9 mouse cellular contexts compared by ENCODE assay signal in the genomic region with DNA sequence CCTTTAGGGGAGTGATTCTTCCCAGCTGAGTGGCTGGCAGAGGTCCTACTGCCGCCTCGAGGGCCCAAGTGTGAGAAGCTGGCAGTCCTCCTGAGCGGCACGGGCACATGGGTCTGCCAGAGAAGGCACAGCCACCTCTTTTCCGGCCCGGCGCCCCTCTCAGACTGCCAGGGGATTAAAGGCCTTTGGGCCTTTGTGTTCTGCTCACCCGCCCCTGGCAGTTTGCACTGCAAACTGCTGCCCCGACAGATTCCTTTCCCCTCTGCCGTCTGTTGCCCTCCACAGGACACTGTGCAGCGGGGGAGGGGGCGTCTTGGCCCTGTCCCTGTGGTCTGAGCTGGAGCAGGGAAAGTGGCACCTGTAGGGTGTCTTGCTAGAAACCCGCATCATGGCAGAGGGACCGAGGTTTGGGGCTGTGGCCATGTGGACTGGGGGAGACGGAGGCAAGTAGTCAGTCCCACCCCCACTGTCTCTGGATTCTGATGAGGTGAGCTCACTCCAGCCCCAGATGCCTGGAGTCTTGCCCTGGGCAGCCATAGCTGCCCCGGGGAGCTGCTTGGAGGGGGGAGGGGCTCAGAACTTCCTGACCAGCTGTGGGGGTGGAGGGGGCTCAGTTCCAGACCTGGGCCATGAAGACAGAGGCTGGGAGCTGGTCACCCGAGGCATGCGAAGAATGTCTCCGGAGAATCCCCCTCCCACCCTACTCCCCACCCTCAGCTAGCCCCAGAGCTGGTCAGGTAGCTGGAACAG. TPM values are rescaled to one million over a fixed set of nuclear protein-coding genes. Genes with fewer than 3 reads are reported as not detected.
DNase-seq lines count a peak whose midpoint lies in the region; ATAC-seq and TF ChIP-seq lines count a peak whose summit lies in the region.
"Had no signal": no experiment of that assay in that cellular context is flagged by ENCODE, and none has a peak within 500 bp of the region (broad histone marks: within the 10 kb centered on the region; RNA-seq: fewer than 3 reads in every experiment).

No protein-coding gene starts in this region.

- H3K4me2 ChIP-seq in kidney, embryonic 15.5 days = peak overlapping the region; percentile 26; the same call in 1 of the 2 replicates
- no peak overlapping the region for H3K4me2 ChIP-seq in neural tube, embryonic 14.5 days (ENCODE audit: low read depth, low read length)

- H3K4me1 ChIP-seq in kidney, embryonic 15.5 days = peaks cover 84% of the 10 kb centered on the region
- no peaks in the 10 kb centered on the region for H3K4me1 ChIP-seq in neural tube, embryonic 14.5 days (ENCODE audit: control insufficient read depth, insufficient read depth, low read length)
- H3K4me1 ChIP-seq in thymus, adult 2 months (replicated peaks; ENCODE audit: control insufficient read depth, insufficient read depth, low read length) = peaks cover 12% of the 10 kb centered on the region; the same call in 1 of the 2 replicates

- TF ChIP-seq CTCF in thymus, adult 2 months (IDR thresholded peaks at IDR 0.05; ENCODE audit: borderline replicate concordance, control insufficient read depth, extremely low read depth, insufficient read depth, low read length, poor library complexity) = no peak

- 0 out of 2 replicates have a peak overlapping the region, but pooled peaks have one; percentile 29 for H3K9ac ChIP-seq in kidney, embryonic 15.5 days
- no peak overlapping the region for H3K9ac ChIP-seq in neural tube, embryonic 14.5 days (replicated peaks; ENCODE audit: low read depth, low read length)
- H3K9ac ChIP-seq: liver, embryonic 14.5 days had no signal

- peak; percentile 67 for ATAC-seq in kidney, embryonic 15.5 days (replicated peaks; ENCODE audit: low FRiP score)
- peak; percentile 46; the same call in 1 of the 2 replicates for ATAC-seq in neural tube, embryonic 14.5 days (ENCODE audit: low read depth)

- no peak for DNase-seq in kidney, adult 18-20 months
- DNase-seq in brain, embryonic 18.5 days (ENCODE audit: low read depth, low spot score) = peak; percentile 18
- peak; percentile 73 to 74 for DNase-seq in heart, adult 9 months (ENCODE audit: low spot score in 2 of 2)
- DNase-seq in kidney, postnatal 4 days = peak; percentile 69 to 83
- DNase-seq in left cerebral cortex, postnatal 25 days (ENCODE audit: low spot score in 2 of 2) = no peak
- DNase-seq in thymus, adult 2 months = no peak

- TF ChIP-seq POLR2A in thymus, adult 2 months (IDR thresholded peaks at IDR 0.05; ENCODE audit: control insufficient read depth, extremely low read depth, insufficient read depth, low read length, poor library complexity) = no peak

- intact Hi-C loops in left cerebral cortex, postnatal 25 days (cut with DNase I) = no loop called here

- WGBS in kidney, embryonic 15.5 days = 9% methylated on average over 19 of the region's 19 CpGs
- WGBS in neural tube, embryonic 14.5 days = 9% methylated on average over 17 of the region's 19 CpGs
- WGBS in thymus, adult 2 months = 77% methylated on average over 19 of the region's 19 CpGs

- no peaks in the 10 kb centered on the region for H3K27me3 ChIP-seq in kidney, embryonic 15.5 days
- H3K27me3 ChIP-seq in neural tube, embryonic 14.5 days (ENCODE audit: control insufficient read depth, insufficient read depth, low read length) = no peaks in the 10 kb centered on the region
- H3K27me3 ChIP-seq in thymus, adult 2 months (ENCODE audit: control insufficient read depth, insufficient read depth, low read length) = no peaks in the 10 kb centered on the region

- peak overlapping the region; percentile 93 for H3K27ac ChIP-seq in kidney, embryonic 15.5 days
- H3K27ac ChIP-seq in neural tube, embryonic 14.5 days (ENCODE audit: low read depth, low read length) = 0 out of 2 replicates have a peak overlapping the region, but pooled peaks have one; percentile 6
- no peak overlapping the region for H3K27ac ChIP-seq in thymus, adult 2 months (ENCODE audit: control insufficient read depth, insufficient read depth, low read length)
- H3K27ac ChIP-seq: liver, embryonic 14.5 days had no signal

- H3K4me3 ChIP-seq in kidney, embryonic 15.5 days (replicated peaks) = no peak overlapping the region
- no peak overlapping the region for H3K4me3 ChIP-seq in neural tube, embryonic 14.5 days (ENCODE audit: low read depth, low read length)
- no peak overlapping the region for H3K4me3 ChIP-seq in thymus, adult 2 months (ENCODE audit: control insufficient read depth, insufficient read depth, low read length)

- no peaks in the 10 kb centered on the region for H3K9me3 ChIP-seq in kidney, embryonic 15.5 days (replicated peaks)
- H3K9me3 ChIP-seq in neural tube, embryonic 14.5 days (ENCODE audit: control insufficient read depth, low read length) = no peaks in the 10 kb centered on the region

- no peaks in the 10 kb centered on the region for H3K36me3 ChIP-seq in kidney, embryonic 15.5 days
- no peaks in the 10 kb centered on the region for H3K36me3 ChIP-seq in neural tube, embryonic 14.5 days (ENCODE audit: control insufficient read depth, insufficient read depth, low read length)
- no peaks in the 10 kb centered on the region for H3K36me3 ChIP-seq in thymus, adult 2 months (ENCODE audit: control insufficient read depth, insufficient read depth, low read length)

RNA-seq across cellular contexts. Expression of a gene that starts 26.4 kb away (rescaled TPM):
- polyA plus RNA-seq in kidney, embryonic 15.5 days (2015; fragmentation: Nextera tagmentation; extraction: Ambion mirVana) = 34.2 and 35.7 TPM in 2 replicates
- 2.7 and 10.8 TPM in 2 replicates for polyA plus RNA-seq in neural tube, embryonic 14.5 days (2014; fragmentation: Nextera tagmentation; extraction: Ambion mirVana)
- total RNA-seq in left cerebral cortex, postnatal 25 days (2021) = 1 to 10 TPM; 6.2 to 6.4 TPM
- 21.6 and 25.6 TPM in 2 replicates for polyA plus RNA-seq in thymus, adult 2 months (2012; rRNA removed)

RNA-seq across cellular contexts. Expression of a gene that starts 41.8 kb away (rescaled TPM):
- polyA plus RNA-seq in kidney, embryonic 15.5 days (2015; fragmentation: Nextera tagmentation; extraction: Ambion mirVana) = not detected in 2 replicates
- polyA plus RNA-seq in neural tube, embryonic 14.5 days (2014; fragmentation: Nextera tagmentation; extraction: Ambion mirVana) = not detected in 2 replicates
- not detected for total RNA-seq in left cerebral cortex, postnatal 25 days (2021)
- polyA plus RNA-seq in thymus, adult 2 months (2012; rRNA removed) = 0.22 TPM in 1 of 2 replicates, not detected in the other
- polyA plus RNA-seq: liver, embryonic 14.5 days had no signal

Comparison
In these comparisons a context has a peak if more than half of its experiments do, and no peak if none do; other contexts are left out.
1. DNase-seq: peak in brain, embryonic 18.5 days (single experiment), heart, adult 9 months (2 of 2) and kidney, postnatal 4 days (2 of 2); none in kidney, adult 18-20 months (single experiment), left cerebral cortex, postnatal 25 days (0 of 2) and thymus, adult 2 months (single experiment).